Mouse (Mus musculus) thymus, adult 2 months (tissue): ENCODE data around the gene Echdc3.

ENCODE experiments used
- CTCF ChIP-seq: fragments of 200-500 bp; IDR thresholded peaks from 2 replicates; pipeline ENCODE4 v1.5.1; 2012; ENCODE audit warnings: mild to moderate bottlenecking, control low read depth, low read length, moderate library complexity, borderline replicate concordance; ENCODE audit not compliant: control insufficient read depth, poor library complexity, insufficient read depth; ENCODE audit errors: extremely low read depth
- POLR2A ChIP-seq: fragments of 200-500 bp; IDR thresholded peaks from 2 replicates; pipeline ENCODE4 v1.6.1; 2012; ENCODE audit warnings: mild to moderate bottlenecking, low read length, control low read depth, moderate library complexity; ENCODE audit not compliant: control insufficient read depth, poor library complexity, insufficient read depth; ENCODE audit errors: extremely low read depth

DNA sequence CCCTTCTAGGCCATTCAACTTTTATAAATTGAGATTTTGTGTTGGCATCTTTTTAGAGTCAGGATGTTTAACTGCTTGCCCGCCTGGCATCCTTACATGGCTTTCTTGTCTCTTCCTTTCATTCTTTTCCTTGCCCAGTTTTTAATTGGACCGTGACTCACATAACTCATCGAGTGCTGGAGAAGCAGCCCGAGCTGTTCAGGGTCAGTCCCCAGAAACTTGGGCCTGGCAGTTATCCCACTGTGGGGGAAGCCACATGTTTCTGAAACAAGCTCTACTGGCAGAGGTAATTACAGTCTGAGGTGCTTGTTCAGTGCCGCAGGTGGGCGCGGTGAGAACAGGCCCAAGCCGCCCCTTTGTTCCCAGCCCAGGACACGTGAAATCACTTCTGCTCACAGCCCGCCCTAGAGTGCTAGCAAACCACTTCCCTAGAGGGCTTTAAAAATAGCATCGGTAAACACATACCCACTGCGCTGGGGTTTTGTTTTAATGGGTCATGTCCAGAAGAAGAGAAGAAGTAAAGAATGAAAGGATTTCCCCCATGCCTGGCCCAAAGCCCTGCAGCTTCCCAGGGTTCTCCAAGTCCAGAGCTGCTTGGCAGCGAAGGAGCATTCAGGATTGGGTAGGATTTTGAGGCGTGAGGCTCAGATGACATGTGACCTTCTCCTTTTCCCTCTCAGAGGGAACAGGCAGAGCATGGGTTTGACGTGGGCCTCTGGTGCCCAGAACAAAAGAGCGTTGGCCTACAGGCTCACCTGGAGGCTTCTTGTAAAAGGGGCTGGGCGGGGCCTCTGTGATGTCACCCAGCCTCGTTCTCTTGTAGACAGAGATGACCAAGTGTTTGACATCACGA lies 43.4 kb upstream of the Echdc3 start:
- no peak for TF ChIP-seq CTCF
- TF ChIP-seq POLR2A, result no peak
